Mouse (Mus musculus): ENCODE data around the gene Pld3. TPM values are rescaled to one million over a fixed set of nuclear protein-coding genes. Genes with fewer than 3 reads are reported as not detected.
"Not testable (repeated sequence)": the region's sequence is repeated elsewhere in the genome, so short reads cannot be mapped to it uniquely, and the experiment has no call there.

The Pld3 gene
- polyA plus RNA-seq, 1 experiment from 2014 or later: 53.2 TPM

DNA sequence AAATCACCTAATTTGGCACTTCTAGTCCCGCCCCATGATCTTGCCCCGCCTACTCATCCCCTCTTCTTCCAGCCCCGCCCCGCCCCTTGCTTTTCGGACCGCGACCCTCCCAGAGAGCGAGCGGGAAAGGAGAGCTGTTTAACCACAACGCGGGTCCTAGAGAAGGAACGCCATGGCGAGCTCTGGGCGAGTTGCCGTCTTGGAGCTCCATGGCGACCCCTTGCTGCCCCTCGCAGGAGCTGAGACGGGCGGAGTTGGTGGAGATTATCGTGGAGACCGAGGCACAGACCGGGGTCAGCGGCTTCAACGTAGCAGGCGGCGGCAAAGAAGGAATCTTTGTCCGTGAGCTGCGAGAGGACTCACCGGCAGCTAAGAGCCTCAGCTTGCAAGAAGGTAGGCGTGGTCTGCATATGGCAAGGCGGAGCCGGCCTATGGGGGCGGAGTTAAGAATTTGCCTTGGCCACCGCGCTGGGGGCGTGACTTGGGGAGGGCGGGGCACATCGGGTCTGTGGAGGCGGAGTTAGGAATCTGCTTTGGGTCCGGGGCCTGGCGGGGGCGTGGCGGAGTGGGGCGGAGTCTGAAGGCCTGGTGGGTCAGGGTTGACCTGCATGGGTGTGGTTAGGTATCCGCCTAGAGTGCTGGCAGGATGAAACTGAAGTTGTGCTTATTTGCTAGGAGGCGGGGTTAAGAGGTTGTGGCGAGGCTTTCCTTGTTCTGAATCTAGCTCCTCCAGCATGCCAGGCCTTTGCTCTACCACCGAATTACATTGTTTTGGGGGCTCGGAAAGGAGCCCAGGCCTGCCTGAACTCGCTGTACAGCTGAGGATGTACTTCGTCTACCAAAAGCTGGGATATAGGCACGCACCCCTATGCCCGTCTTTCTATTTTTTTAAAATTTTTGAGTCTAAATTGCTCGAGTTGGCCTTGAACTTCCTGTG, 45.0 kb downstream of the Pld3 start:
- H3K9ac ChIP-seq (ENCODE audit: low read length): peak overlapping the region; percentile 70
- ATAC-seq (ENCODE audit: insufficient number of reproducible peaks, low FRiP score, low TSS enrichment, low read depth): peak; percentile 91
- peak overlapping the region; percentile 47 for H3K4me3 ChIP-seq (ENCODE audit: low read depth, low read length)
- peak; percentile 100 for DNase-seq (ENCODE audit: low spot score)
- H3K4me2 ChIP-seq (ENCODE audit: low read depth, severe bottlenecking): peak overlapping the region; percentile 49
- peak overlapping the region; percentile 96 for H3K27ac ChIP-seq (replicated peaks; ENCODE audit: low read depth, low read length)
- no peaks in the 10 kb centered on the region for H3K9me3 ChIP-seq (ENCODE audit: control insufficient read depth, low read length)
- 0 out of 2 replicates have a peak, but pooled peaks cover 2% of the 10 kb centered on the region for H3K4me1 ChIP-seq (ENCODE audit: control insufficient read depth, insufficient read depth, low read length)
- under 1% methylated on average over 53 of the region's 54 CpGs for WGBS
- H3K36me3 ChIP-seq (ENCODE audit: control insufficient read depth, insufficient read depth, low read length): no peaks in the 10 kb centered on the region
- no peaks in the 10 kb centered on the region for H3K27me3 ChIP-seq (ENCODE audit: control insufficient read depth, insufficient read depth, low read length)

DNA sequence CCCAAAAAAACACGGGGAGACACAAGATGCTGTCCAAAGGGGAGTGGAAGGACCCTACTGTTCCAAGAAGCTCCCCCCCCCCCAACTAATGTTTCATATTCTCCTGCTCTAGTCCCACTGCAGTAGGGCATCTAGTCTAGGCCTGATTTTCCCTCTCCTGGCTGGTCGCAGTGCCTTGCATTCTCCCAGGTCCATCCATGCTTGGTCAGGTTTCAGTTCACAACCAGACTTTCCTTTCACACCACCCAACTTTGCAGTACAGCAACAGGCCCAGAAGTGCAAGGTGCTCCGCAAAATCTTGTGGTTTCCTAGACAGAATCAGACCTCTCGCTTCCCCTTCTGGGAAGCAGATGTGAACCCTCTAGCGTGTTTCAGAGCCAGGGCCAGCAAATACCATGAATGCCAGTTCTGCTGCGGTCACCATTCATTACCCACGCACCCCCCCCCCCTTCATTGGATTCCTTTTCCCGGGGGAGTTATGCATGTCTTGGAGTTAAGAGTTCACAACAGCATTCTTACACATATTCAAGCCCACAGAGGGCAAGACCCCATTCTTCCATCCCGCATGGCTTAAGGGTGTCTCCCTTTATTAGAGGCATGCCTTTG, 46.1 kb downstream of the Pld3 start:
- Histone ChIP-seq H3K27me3 (ENCODE audit: control insufficient read depth, insufficient read depth, low read length) (no peaks in the 10 kb centered on the region), H3K27ac (replicated peaks; ENCODE audit: low read depth, low read length) (no peak overlapping the region; the same call in 1 of the 2 replicates), H3K9me3 (ENCODE audit: control insufficient read depth, low read length) (no peaks in the 10 kb centered on the region), H3K36me3 (ENCODE audit: control insufficient read depth, insufficient read depth, low read length) (no peaks in the 10 kb centered on the region), H3K9ac (ENCODE audit: low read length) (no peak overlapping the region), H3K4me3 (ENCODE audit: low read depth, low read length) (peak overlapping the region; percentile 47; the same call in 1 of the 2 replicates), H3K4me1 (ENCODE audit: control insufficient read depth, insufficient read depth, low read length) (0 out of 2 replicates have a peak, but pooled peaks cover 2% of the 10 kb centered on the region), H3K4me2 (ENCODE audit: low read depth, severe bottlenecking) (peak overlapping the region; percentile 49)
- no peak for ATAC-seq (ENCODE audit: insufficient number of reproducible peaks, low FRiP score, low TSS enrichment, low read depth)
- DNase-seq (ENCODE audit: low spot score): peak; percentile 45
- WGBS: 56% methylated on average over 9 of the region's 9 CpGs

DNA sequence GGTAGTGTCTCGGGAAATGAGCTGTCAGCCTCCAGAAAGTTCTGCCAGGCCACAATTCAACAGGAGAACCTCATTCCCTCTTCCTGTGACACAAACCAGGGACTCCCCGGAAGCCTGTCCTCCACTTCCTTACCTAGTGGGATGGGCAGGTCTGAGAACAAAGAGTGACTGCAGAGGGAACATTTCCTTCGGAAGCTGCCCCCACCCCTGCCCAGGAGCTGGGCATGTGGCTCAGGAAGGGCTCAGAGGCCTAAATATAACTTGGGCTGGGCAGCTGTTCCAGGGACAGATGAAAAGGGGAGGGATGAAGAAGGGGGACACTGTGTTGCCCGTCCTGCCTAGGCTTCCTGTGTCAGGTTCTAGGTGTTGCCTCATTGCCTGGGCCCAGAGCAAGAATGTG, 51.4 kb downstream of the Pld3 start:
- 60% methylated on average over 4 of the region's 4 CpGs for WGBS
- Histone ChIP-seq H3K36me3 (ENCODE audit: control insufficient read depth, insufficient read depth, low read length) (no peaks in the 10 kb centered on the region), H3K4me3 (ENCODE audit: low read depth, low read length) (no peak overlapping the region), H3K27me3 (ENCODE audit: control insufficient read depth, insufficient read depth, low read length) (no peaks in the 10 kb centered on the region), H3K9me3 (ENCODE audit: control insufficient read depth, low read length) (no peaks in the 10 kb centered on the region), H3K27ac (replicated peaks; ENCODE audit: low read depth, low read length) (no peak overlapping the region), H3K9ac (ENCODE audit: low read length) (no peak overlapping the region), H3K4me2 (ENCODE audit: low read depth, severe bottlenecking) (no peak overlapping the region; the same call in 1 of the 2 replicates), H3K4me1 (ENCODE audit: control insufficient read depth, insufficient read depth, low read length) (no peaks in the 10 kb centered on the region)
- DNase-seq (ENCODE audit: low spot score) (no peak), ATAC-seq (ENCODE audit: insufficient number of reproducible peaks, low FRiP score, low TSS enrichment, low read depth) (no peak)

DNA sequence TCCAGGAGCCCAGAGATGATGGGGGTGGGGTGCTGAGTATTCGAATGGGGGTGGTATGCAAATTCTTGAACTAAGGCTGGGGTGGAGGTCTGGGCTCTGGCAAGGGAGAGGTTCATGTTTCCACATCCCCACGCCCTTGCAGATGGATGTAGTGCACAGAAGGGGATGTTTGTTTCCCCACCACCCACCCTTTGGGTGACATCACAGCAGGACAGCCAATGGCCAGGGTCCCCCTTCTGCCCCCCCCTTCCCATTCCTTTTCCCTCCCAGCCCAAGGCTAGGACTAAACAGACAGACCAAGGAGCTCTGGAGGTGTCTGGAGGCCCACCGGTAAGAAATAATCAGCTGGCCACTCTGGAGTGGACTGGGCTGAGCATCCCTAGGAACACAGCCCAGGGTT, 54.0 kb downstream of the Pld3 start, which contains the start of gene Prx:
Prx (plus strand) TSS at position 289 of the 400 bp plus-strand sequence.
- ATAC-seq (ENCODE audit: insufficient number of reproducible peaks, low FRiP score, low TSS enrichment, low read depth): no peak
- DNase-seq (ENCODE audit: low spot score): no peak
- Histone ChIP-seq H3K9ac (ENCODE audit: low read length) (no peak within 1 kb of the TSS), H3K4me3 (ENCODE audit: low read depth, low read length) (no peak within 1 kb of the TSS), H3K27me3 (ENCODE audit: control insufficient read depth, insufficient read depth, low read length) (no peaks in the 10 kb centered on the region), H3K4me2 (ENCODE audit: low read depth, severe bottlenecking) (no peak within 1 kb of the TSS), H3K36me3 (ENCODE audit: control insufficient read depth, insufficient read depth, low read length) (no peaks in the 10 kb centered on the region), H3K27ac (replicated peaks; ENCODE audit: low read depth, low read length) (no peak within 1 kb of the TSS), H3K4me1 (ENCODE audit: control insufficient read depth, insufficient read depth, low read length) (no peaks in the 10 kb centered on the region), H3K9me3 (ENCODE audit: control insufficient read depth, low read length) (no peaks in the 10 kb centered on the region)
- WGBS: 46% methylated on average over 3 of the region's 3 CpGs

DNA sequence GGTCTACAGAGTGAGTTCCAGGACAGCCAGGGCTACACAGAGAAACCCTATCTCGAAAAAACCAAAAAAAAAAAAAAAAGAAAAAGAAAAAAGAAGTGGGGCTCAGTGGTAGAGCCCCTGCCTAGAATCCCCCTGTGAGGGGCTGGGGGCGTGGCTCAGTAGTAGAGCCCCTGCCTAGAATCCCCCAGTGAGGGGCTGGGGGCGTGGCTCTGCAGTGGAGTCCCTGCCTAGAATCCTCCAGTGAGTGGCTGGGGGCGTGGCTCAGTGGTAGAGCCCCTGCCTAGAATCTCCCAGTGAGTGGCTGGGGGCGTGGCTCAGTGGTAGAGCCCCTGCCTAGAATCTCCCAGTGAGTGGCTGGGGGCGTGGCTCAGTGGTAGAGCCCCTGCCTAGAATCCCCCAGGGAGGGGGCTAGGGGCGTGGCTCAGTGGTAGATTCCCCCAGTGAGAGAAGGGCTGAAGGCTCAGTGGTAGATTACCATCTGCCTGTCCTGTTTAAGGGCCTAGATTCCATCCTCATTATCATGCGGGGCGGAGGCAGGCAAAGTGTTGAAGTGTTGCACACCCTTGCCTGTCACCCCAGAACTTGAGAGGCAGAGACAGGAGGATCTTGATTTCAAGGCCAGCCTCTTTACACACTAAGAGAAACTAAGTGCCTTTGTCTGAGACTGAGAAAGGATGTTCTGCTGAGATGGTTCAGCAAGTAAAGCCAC, 58.2 kb downstream of the Pld3 start:
- H3K4me1 ChIP-seq (ENCODE audit: control insufficient read depth, insufficient read depth, low read length); H3K27me3 ChIP-seq (ENCODE audit: control insufficient read depth, insufficient read depth, low read length); H3K4me2 ChIP-seq (ENCODE audit: low read depth, severe bottlenecking); H3K9me3 ChIP-seq (ENCODE audit: control insufficient read depth, low read length); H3K9ac ChIP-seq (ENCODE audit: low read length); DNase-seq (ENCODE audit: low spot score); H3K36me3 ChIP-seq (ENCODE audit: control insufficient read depth, insufficient read depth, low read length); H3K27ac ChIP-seq (replicated peaks; ENCODE audit: low read depth, low read length); H3K4me3 ChIP-seq (ENCODE audit: low read depth, low read length); ATAC-seq (ENCODE audit: insufficient number of reproducible peaks, low FRiP score, low TSS enrichment, low read depth): not testable (repeated sequence)
- 92% methylated on average over 8 of the region's 9 CpGs for WGBS

DNA sequence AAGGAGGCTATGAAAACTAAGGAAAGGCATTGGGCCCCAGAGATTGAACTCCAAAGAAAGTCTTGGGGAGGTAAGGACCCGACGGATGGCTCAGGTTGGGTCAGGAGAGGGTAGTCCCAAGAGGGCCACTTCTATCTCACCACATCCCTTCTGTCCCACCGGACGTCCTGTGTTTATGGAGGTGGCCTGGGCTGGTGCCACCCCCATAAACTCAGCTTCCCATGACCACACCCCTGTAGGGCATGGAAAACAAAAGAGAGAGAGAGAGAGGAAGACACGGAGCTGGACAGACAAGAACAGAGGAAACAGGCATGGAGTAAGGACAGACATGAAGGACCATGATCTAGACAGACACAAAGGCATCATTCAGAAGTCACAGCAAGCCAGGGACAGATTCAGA, 59.6 kb downstream of the Pld3 start:
- Histone ChIP-seq H3K4me1 (ENCODE audit: control insufficient read depth, insufficient read depth, low read length) (peaks cover 3% of the 10 kb centered on the region; the same call in 1 of the 2 replicates), H3K9me3 (ENCODE audit: control insufficient read depth, low read length) (no peaks in the 10 kb centered on the region), H3K36me3 (ENCODE audit: control insufficient read depth, insufficient read depth, low read length) (no peaks in the 10 kb centered on the region; the same call in 1 of the 2 replicates), H3K4me2 (ENCODE audit: low read depth, severe bottlenecking) (no peak overlapping the region), H3K27me3 (ENCODE audit: control insufficient read depth, insufficient read depth, low read length) (no peaks in the 10 kb centered on the region), H3K4me3 (ENCODE audit: low read depth, low read length) (no peak overlapping the region), H3K9ac (ENCODE audit: low read length) (no peak overlapping the region), H3K27ac (replicated peaks; ENCODE audit: low read depth, low read length) (no peak overlapping the region)
- ATAC-seq (ENCODE audit: insufficient number of reproducible peaks, low FRiP score, low TSS enrichment, low read depth): no peak
- 81% methylated on average over 5 of the region's 5 CpGs for WGBS
- no peak for DNase-seq (ENCODE audit: low spot score)

DNA sequence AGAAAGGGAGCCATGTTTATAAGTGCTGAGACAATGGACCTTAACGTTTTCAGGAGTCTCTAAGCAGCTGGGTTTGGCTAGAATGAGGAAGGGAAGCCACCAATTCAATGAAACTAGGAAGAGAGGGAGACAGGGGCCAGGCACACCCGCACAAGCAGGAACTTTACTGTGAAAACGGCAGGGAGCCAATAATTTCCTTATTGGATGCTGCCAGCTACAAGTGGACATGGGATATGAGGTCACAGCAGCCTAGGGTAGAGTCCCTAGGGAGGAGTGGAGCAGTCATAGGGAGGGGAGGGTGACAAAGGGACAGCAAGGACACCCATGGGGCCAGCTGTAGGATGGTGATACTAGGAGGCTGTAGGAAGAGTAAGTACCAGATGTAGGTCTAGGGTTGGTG, 60.0 kb downstream of the Pld3 start:
- Histone ChIP-seq H3K9ac (ENCODE audit: low read length) (no peak overlapping the region), H3K4me2 (ENCODE audit: low read depth, severe bottlenecking) (no peak overlapping the region), H3K9me3 (ENCODE audit: control insufficient read depth, low read length) (no peaks in the 10 kb centered on the region), H3K4me3 (ENCODE audit: low read depth, low read length) (no peak overlapping the region; the same call in 1 of the 2 replicates), H3K4me1 (ENCODE audit: control insufficient read depth, insufficient read depth, low read length) (peaks cover 7% of the 10 kb centered on the region; the same call in 1 of the 2 replicates), H3K36me3 (ENCODE audit: control insufficient read depth, insufficient read depth, low read length) (no peaks in the 10 kb centered on the region; the same call in 1 of the 2 replicates), H3K27me3 (ENCODE audit: control insufficient read depth, insufficient read depth, low read length) (no peaks in the 10 kb centered on the region), H3K27ac (replicated peaks; ENCODE audit: low read depth, low read length) (no peak overlapping the region)
- 75% methylated on average over 3 of the region's 3 CpGs for WGBS
- no peak for DNase-seq (ENCODE audit: low spot score)
- ATAC-seq (ENCODE audit: insufficient number of reproducible peaks, low FRiP score, low TSS enrichment, low read depth): no peak

DNA sequence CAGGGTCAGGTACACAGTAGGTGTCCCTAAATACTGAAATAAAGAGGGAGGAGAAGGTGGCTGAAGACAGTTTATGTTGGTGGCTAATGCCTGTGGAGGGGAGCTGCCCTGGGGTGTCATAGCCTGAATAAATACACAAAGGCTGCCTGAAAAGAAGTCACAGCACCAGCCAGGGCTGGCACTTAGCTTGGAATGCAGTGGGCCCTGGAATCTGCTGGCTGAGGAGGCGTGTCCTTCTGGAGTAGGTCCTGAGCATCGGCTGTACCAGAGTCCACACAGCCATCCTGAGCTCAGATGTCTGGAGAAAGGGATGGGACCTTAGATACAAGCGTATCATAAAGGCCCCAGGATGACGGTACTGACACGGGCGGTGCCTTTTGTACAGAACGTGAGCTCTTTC, 61.2 kb downstream of the Pld3 start:
- Histone ChIP-seq H3K27ac (replicated peaks; ENCODE audit: low read depth, low read length) (no peak overlapping the region), H3K4me3 (ENCODE audit: low read depth, low read length) (no peak overlapping the region), H3K9me3 (ENCODE audit: control insufficient read depth, low read length) (no peaks in the 10 kb centered on the region), H3K9ac (ENCODE audit: low read length) (no peak overlapping the region), H3K4me2 (ENCODE audit: low read depth, severe bottlenecking) (no peak overlapping the region), H3K27me3 (ENCODE audit: control insufficient read depth, insufficient read depth, low read length) (no peaks in the 10 kb centered on the region), H3K4me1 (ENCODE audit: control insufficient read depth, insufficient read depth, low read length) (peaks cover 9% of the 10 kb centered on the region; the same call in 1 of the 2 replicates), H3K36me3 (ENCODE audit: control insufficient read depth, insufficient read depth, low read length) (no peaks in the 10 kb centered on the region; the same call in 1 of the 2 replicates)
- WGBS: 77% methylated on average over 7 of the region's 7 CpGs
- DNase-seq (ENCODE audit: low spot score) (no peak), ATAC-seq (ENCODE audit: insufficient number of reproducible peaks, low FRiP score, low TSS enrichment, low read depth) (no peak)

All from limb, embryonic 11.5 days (tissue).